Mouse (Mus musculus) small intestine, adult 2 months (tissue): ENCODE results near the gene Abcc3.

ENCODE experiments used
- CTCF ChIP-seq: fragments of 200-500 bp; IDR thresholded peaks from 2 replicates; pipeline ENCODE4 v1.5.1; 2012; ENCODE audit warnings: low read depth, mild to moderate bottlenecking, control low read depth, inconsistent platforms, low read length, moderate library complexity, mixed read lengths; ENCODE audit not compliant: insufficient replicate concordance, insufficient read length; ENCODE audit errors: extremely low read depth
- POLR2A ChIP-seq: fragments of 200-500 bp; IDR thresholded peaks from 2 replicates; pipeline ENCODE4 v1.6.1; 2012; ENCODE audit warnings: low read depth, mild to moderate bottlenecking, control low read depth, inconsistent platforms, low read length, moderate library complexity

GRCm38 (mm10) chr11:94414042-94414441, 21.2 kb upstream of the Abcc3 start:
- no peak for TF ChIP-seq POLR2A
- TF ChIP-seq CTCF, result no peak
